ENCODE assay signal across 9 mouse cellular contexts in genomic region chr2:76405596-76406150, GRCm38 (mm10). TPM values are rescaled to one million over a fixed set of nuclear protein-coding genes. Genes with fewer than 3 reads are reported as not detected.
DNase-seq lines count a peak whose midpoint lies in the region; ATAC-seq lines count a peak whose summit lies in the region.
"Had no signal": no experiment of that assay in that cellular context is flagged by ENCODE, and none has a peak within 500 bp of the region (broad histone marks: within the 10 kb centered on the region; RNA-seq: fewer than 3 reads in every experiment).

No protein-coding gene starts in this region.

- peak overlapping the region; percentile 94 for H3K27ac ChIP-seq in hindbrain, embryonic 13.5 days
- H3K27ac ChIP-seq in lung, embryonic 15.5 days = peak overlapping the region; percentile 83

- peak overlapping the region; percentile 95 for H3K9ac ChIP-seq in hindbrain, embryonic 13.5 days
- H3K9ac ChIP-seq in lung, embryonic 15.5 days = peak overlapping the region; percentile 81

- H3K9me3 ChIP-seq in hindbrain, embryonic 13.5 days = no peaks in the 10 kb centered on the region
- H3K9me3 ChIP-seq in lung, embryonic 15.5 days = no peaks in the 10 kb centered on the region

- H3K4me1 ChIP-seq in hindbrain, embryonic 13.5 days (replicated peaks) = peaks cover 11% of the 10 kb centered on the region
- H3K4me1 ChIP-seq in lung, embryonic 15.5 days = peaks cover 4% of the 10 kb centered on the region; the same call in 1 of the 2 replicates

- peak overlapping the region; percentile 89 for H3K4me3 ChIP-seq in hindbrain, embryonic 13.5 days
- peak overlapping the region; percentile 65 for H3K4me3 ChIP-seq in lung, embryonic 15.5 days

- H3K36me3 ChIP-seq in hindbrain, embryonic 13.5 days = no peaks in the 10 kb centered on the region
- H3K36me3 ChIP-seq in lung, embryonic 15.5 days = no peaks in the 10 kb centered on the region

- peak overlapping the region; percentile 79 for H3K4me2 ChIP-seq in hindbrain, embryonic 13.5 days
- peak overlapping the region; percentile 71 for H3K4me2 ChIP-seq in lung, embryonic 15.5 days

- peak; percentile 71 for DNase-seq in embryo, embryonic 10.5 days (ENCODE audit: low spot score)
- no peak for DNase-seq in embryo, embryonic 10 days (ENCODE audit: low spot score)
- DNase-seq in right cerebral cortex, adult 18-20 months = peak; percentile 14
- no peak for DNase-seq in right cerebral cortex, postnatal 36 days (ENCODE audit: low spot score in 2 of 2)
- DNase-seq in yolk sac, embryonic 10.5 days (ENCODE audit: low spot score) = peak; percentile 45
- no peak for DNase-seq in thymus, postnatal 14 days

- peak; percentile 71 for ATAC-seq in hindbrain, embryonic 13.5 days (ENCODE audit: low FRiP score)
- peak; percentile 37; the same call in 1 of the 2 replicates for ATAC-seq in lung, embryonic 15.5 days (ENCODE audit: borderline replicate concordance, extremely low read depth, low FRiP score, low TSS enrichment)

- H3K27me3 ChIP-seq in hindbrain, embryonic 13.5 days = peaks cover 12% of the 10 kb centered on the region; the same call in 1 of the 2 replicates
- peaks cover 11% of the 10 kb centered on the region; the same call in 1 of the 2 replicates for H3K27me3 ChIP-seq in lung, embryonic 15.5 days

- WGBS in hindbrain, embryonic 13.5 days = 1% methylated on average over 15 of the region's 15 CpGs
- under 1% methylated on average over 15 of the region's 15 CpGs for WGBS in lung, embryonic 15.5 days

RNA-seq across cellular contexts. Expression of gene Osbpl6, which starts 0.6 kb away (rescaled TPM):
- polyA plus RNA-seq in hindbrain, embryonic 13.5 days (2015; fragmentation: Nextera tagmentation; extraction: Ambion mirVana) = 24.2 and 27.7 TPM in 2 replicates
- 18.1 and 21.1 TPM in 2 replicates for polyA plus RNA-seq in lung, embryonic 15.5 days (2015; fragmentation: Nextera tagmentation; extraction: Ambion mirVana)

RNA-seq across cellular contexts. Expression of gene Rbm45, which starts 35.9 kb away (rescaled TPM):
- polyA plus RNA-seq in hindbrain, embryonic 13.5 days (2015; fragmentation: Nextera tagmentation; extraction: Ambion mirVana) = 22.1 and 25.6 TPM in 2 replicates
- 12.3 and 12.6 TPM in 2 replicates for polyA plus RNA-seq in lung, embryonic 15.5 days (2015; fragmentation: Nextera tagmentation; extraction: Ambion mirVana)

RNA-seq across cellular contexts. Expression of gene Cyct, which starts 45.4 kb away (rescaled TPM):
- not detected in 2 replicates for polyA plus RNA-seq in hindbrain, embryonic 13.5 days (2015; fragmentation: Nextera tagmentation; extraction: Ambion mirVana)
- not detected in 2 replicates for polyA plus RNA-seq in lung, embryonic 15.5 days (2015; fragmentation: Nextera tagmentation; extraction: Ambion mirVana)
- polyA plus RNA-seq: gonadal fat pad, adult 2 months had no signal

Comparison
In these comparisons a context has a peak if more than half of its experiments do, and no peak if none do; other contexts are left out.
1. DNase-seq: peak in embryo, embryonic 10.5 days (single experiment), right cerebral cortex, adult 18-20 months (single experiment) and yolk sac, embryonic 10.5 days (single experiment); none in embryo, embryonic 10 days (single experiment), right cerebral cortex, postnatal 36 days (0 of 2) and thymus, postnatal 14 days (single experiment).